Mouse (Mus musculus) limb, embryonic 10.5 days (tissue): ENCODE data around the gene Eif2d. TPM values are rescaled to one million over a fixed set of nuclear protein-coding genes. Genes with fewer than 3 reads are reported as not detected.
"Not testable (repeated sequence)": the region's sequence is repeated elsewhere in the genome, so short reads cannot be mapped to it uniquely, and the experiment has no call there.

Experiments used
- DNase-seq: peaks from one replicate; pipeline ENCODE4 v3.0.0-alpha.2; 2017; ENCODE audit warnings: low spot score
- H3K27ac ChIP-seq: fragments of 300-500 bp; sonication (generic); 2 replicates; pipeline ENCODE4 v1.5.1; 2016; ENCODE audit warnings: mild to moderate bottlenecking
- H3K27me3 ChIP-seq: fragments of 300-500 bp; sonication (generic); 2 replicates; pipeline ENCODE4 v1.6.1; 2016; ENCODE audit warnings: low read depth, mild to moderate bottlenecking; ENCODE audit not compliant: poor library complexity, severe bottlenecking
- H3K36me3 ChIP-seq: fragments of 300-500 bp; sonication (generic); 2 replicates; pipeline ENCODE4 v1.6.1; 2016; ENCODE audit warnings: mild to moderate bottlenecking, moderate library complexity
- H3K4me1 ChIP-seq: fragments of 300-500 bp; sonication (generic); 2 replicates; pipeline ENCODE4 v1.6.1; 2016
- H3K4me3 ChIP-seq: fragments of 300-500 bp; sonication (generic); 2 replicates; pipeline ENCODE4 v1.5.1; 2016; ENCODE audit warnings: mild to moderate bottlenecking, moderate library complexity
- H3K9me3 ChIP-seq: fragments of 300-500 bp; sonication (generic); replicated peaks from 2 replicates; pipeline ENCODE4 v1.6.1; 2016; ENCODE audit warnings: mild to moderate bottlenecking
- WGBS: fragments of 180-500 bp; shearing (Covaris S2); methylation state at CpG from one replicate; pipeline ENCODE4 v1.1.7; 2016; 5-methylcytosine and 5-hydroxymethylcytosine counted together
- polyA plus RNA-seq: library from polyadenylated mRNA; unstranded; fragments of >200 nt; fragmentation: Nextera tagmentation; extraction: Ambion mirVana; gene quantifications from 2 replicates; pipeline ENCODE4 v1.2.1, GENCODE M21; 2016

Gene Eif2d
- polyA plus RNA-seq, 1 experiment from 2014 or later = 76.7 TPM

- Histone ChIP-seq H3K9me3 (no peaks in the 10 kb centered on the region), H3K4me1 (no peaks in the 10 kb centered on the region), H3K4me3 (no peak overlapping the region), H3K27me3 (no peaks in the 10 kb centered on the region), H3K36me3 (no peaks in the 10 kb centered on the region), H3K27ac (no peak overlapping the region)
- no peak for DNase-seq
- 87% methylated on average over 3 of the region's 3 CpGs for WGBS
Measured at GRCm38 (mm10) chr1:131146181-131146614, 6.8 kb upstream of the Eif2d start.

- 77% methylated on average over 1 of the region's 1 CpGs for WGBS
- DNase-seq = no peak
- Histone ChIP-seq H3K9me3 (no peaks in the 10 kb centered on the region), H3K4me1 (peaks cover 7% of the 10 kb centered on the region), H3K36me3 (no peaks in the 10 kb centered on the region), H3K27ac (no peak overlapping the region), H3K4me3 (no peak overlapping the region), H3K27me3 (no peaks in the 10 kb centered on the region)
Measured at GRCm38 (mm10) chr1:131149496-131149895, 3.5 kb upstream of the Eif2d start.

GRCm38 (mm10) chr1:131155456-131155855 lies 2.5 kb downstream of the Eif2d start:
- H3K9me3 ChIP-seq = no peaks in the 10 kb centered on the region
- no peak overlapping the region for H3K27ac ChIP-seq
- no peaks in the 10 kb centered on the region for H3K27me3 ChIP-seq
- peaks cover 33% of the 10 kb centered on the region for H3K36me3 ChIP-seq
- no peak overlapping the region for H3K4me3 ChIP-seq
- WGBS = 59% methylated on average over 2 of the region's 2 CpGs
- DNase-seq = peak; percentile 53
- peaks cover 7% of the 10 kb centered on the region for H3K4me1 ChIP-seq

DNA sequence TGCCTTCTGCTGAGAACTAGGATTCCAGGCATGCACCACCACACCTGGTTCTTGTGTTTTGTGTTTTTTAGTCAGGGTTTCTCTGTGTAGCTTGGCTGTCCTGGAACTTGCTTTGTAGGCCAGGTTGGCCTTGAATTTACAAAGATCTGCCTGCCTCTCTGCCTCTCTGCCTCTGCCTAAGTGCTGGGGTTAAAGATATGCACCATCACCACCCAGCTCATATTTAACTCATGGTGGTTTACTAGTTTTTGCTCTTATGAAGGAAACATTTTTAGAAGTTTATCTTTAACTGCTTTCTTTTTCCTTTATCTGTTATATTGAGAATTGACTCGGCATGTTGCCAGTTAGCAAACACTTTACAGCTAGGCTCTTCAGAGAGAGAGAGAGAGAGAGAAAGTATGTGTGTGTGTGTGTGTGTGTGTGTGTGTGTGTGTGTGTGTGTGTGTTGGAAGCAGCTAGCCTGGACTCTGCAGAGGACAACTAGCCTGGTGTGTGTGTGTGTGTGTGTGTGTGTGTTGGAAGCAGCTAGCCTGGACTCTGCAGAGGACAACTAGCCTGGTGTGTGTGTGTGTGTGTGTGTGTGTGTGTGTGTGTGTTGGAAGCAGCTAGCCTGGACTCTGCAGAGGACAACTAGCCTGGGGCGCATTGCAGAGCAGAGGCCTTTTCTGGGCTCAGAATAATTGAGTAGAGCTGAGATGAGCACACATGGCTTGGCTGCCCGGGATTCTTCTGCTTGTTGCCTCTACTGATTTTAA lies 6.8 kb downstream of the Eif2d start:
- H3K4me3 ChIP-seq, H3K9me3 ChIP-seq, H3K4me1 ChIP-seq, DNase-seq, H3K27me3 ChIP-seq, H3K27ac ChIP-seq: not testable (repeated sequence)
- WGBS = 93% methylated on average over 3 of the region's 3 CpGs
- H3K36me3 ChIP-seq = peaks cover 75% of the 10 kb centered on the region

DNA sequence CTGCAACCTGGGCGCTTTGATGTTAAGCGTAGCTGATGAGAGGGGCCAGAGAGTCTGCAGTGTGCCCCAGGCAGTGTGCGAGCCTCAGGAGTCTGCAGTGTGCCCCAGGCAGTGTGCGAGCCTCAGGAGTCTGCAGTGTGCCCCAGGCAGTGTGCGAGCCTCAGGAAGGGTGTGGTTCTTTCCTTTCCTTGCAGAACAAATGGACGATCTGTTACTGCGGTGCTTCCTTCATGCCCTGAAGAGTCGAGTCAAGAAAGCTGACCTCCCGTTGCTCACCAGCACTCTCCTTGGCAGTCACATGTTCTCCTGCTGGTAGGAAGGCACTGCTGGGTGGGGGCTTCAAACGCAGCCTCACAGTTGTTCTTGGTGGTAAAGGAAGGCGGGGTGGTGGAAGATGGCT lies 8.1 kb downstream of the Eif2d start:
- Histone ChIP-seq H3K4me3 (no peak overlapping the region), H3K27ac (no peak overlapping the region), H3K36me3 (peaks cover 83% of the 10 kb centered on the region), H3K4me1 (no peaks in the 10 kb centered on the region), H3K9me3 (no peaks in the 10 kb centered on the region), H3K27me3 (no peaks in the 10 kb centered on the region)
- no peak for DNase-seq
- 82% methylated on average over 11 of the region's 11 CpGs for WGBS

- H3K27ac ChIP-seq = no peak overlapping the region
- no peak for DNase-seq
- no peaks in the 10 kb centered on the region for H3K27me3 ChIP-seq
- 88% methylated on average over 6 of the region's 6 CpGs for WGBS
- H3K4me1 ChIP-seq = no peaks in the 10 kb centered on the region
- H3K9me3 ChIP-seq = no peaks in the 10 kb centered on the region
- no peak overlapping the region for H3K4me3 ChIP-seq
- peaks cover 98% of the 10 kb centered on the region for H3K36me3 ChIP-seq
Measured at GRCm38 (mm10) chr1:131164427-131164826, 11.4 kb downstream of the Eif2d start.

DNA sequence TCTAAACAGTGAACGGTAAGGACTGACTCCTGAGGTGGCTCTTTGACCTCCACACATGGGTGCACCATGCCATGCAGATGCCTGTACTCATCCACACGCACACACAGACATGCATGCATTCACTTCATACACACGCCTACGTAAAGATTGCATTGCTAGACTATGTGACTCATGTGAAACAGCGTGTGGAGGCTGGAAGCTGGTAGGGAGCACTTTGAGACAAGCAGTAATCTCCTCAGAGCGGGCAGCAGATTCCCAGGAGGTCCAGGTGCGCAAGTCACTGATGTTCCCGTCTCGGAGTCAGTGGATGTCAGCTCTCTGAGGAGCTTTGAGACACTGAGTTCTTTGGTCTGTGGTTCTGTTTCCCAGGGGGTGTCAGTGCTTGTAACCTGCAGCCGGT lies 14.6 kb downstream of the Eif2d start:
- DNase-seq = no peak
- Histone ChIP-seq H3K27me3 (no peaks in the 10 kb centered on the region), H3K9me3 (no peaks in the 10 kb centered on the region), H3K27ac (no peak overlapping the region), H3K4me3 (no peak overlapping the region), H3K4me1 (no peaks in the 10 kb centered on the region), H3K36me3 (peaks cover 100% of the 10 kb centered on the region)
- WGBS = 95% methylated on average over 10 of the region's 10 CpGs

GRCm38 (mm10) chr1:131173001-131173400 lies 20.0 kb downstream of the Eif2d start:
- peaks cover 100% of the 10 kb centered on the region for H3K36me3 ChIP-seq
- no peaks in the 10 kb centered on the region for H3K27me3 ChIP-seq
- no peak overlapping the region for H3K4me3 ChIP-seq
- 86% methylated on average over 7 of the region's 7 CpGs for WGBS
- no peaks in the 10 kb centered on the region for H3K9me3 ChIP-seq
- H3K4me1 ChIP-seq = no peaks in the 10 kb centered on the region
- H3K27ac ChIP-seq = no peak overlapping the region
- DNase-seq = no peak

GRCm38 (mm10) chr1:131173809-131174208 lies 20.8 kb downstream of the Eif2d start:
- no peaks in the 10 kb centered on the region for H3K9me3 ChIP-seq
- no peak for DNase-seq
- WGBS = 92% methylated on average over 6 of the region's 6 CpGs
- no peaks in the 10 kb centered on the region for H3K4me1 ChIP-seq
- H3K36me3 ChIP-seq = peaks cover 100% of the 10 kb centered on the region
- no peak overlapping the region for H3K27ac ChIP-seq
- H3K4me3 ChIP-seq = no peak overlapping the region
- H3K27me3 ChIP-seq = no peaks in the 10 kb centered on the region

DNA sequence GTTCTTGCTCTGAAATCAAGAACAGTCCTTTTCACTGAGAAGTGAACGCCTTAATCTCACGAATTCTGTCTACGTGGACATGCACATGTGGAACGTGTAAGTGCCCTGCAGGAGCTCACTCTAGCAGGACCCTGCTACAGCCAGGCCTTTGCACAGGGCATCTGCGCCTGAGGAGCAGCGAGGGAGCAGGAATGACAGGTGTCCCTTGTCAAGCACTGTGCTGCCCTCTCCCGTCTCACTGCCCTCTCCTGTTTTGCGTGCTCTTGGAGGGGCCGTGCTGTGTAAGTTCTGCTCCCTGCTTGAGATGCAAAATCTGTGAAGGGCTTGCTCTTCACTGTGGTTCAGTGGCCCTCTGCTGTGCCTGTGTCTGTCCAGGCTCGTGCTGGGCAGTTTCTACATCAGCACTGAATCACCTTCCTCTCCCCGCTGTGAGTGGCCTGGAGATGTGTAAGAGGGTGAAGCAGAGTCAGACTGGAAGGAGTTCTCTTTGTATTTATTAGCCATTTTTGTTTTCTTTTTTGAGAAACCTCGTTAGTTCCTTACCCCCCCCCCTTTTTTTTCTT lies 21.4 kb downstream of the Eif2d start:
- no peaks in the 10 kb centered on the region for H3K9me3 ChIP-seq
- H3K36me3 ChIP-seq = peaks cover 97% of the 10 kb centered on the region
- H3K4me1 ChIP-seq = no peaks in the 10 kb centered on the region
- DNase-seq = no peak
- H3K27ac ChIP-seq = no peak overlapping the region
- no peak overlapping the region for H3K4me3 ChIP-seq
- 92% methylated on average over 12 of the region's 12 CpGs for WGBS
- no peaks in the 10 kb centered on the region for H3K27me3 ChIP-seq

- no peaks in the 10 kb centered on the region for H3K27me3 ChIP-seq
- 93% methylated on average over 1 of the region's 1 CpGs for WGBS
- no peaks in the 10 kb centered on the region for H3K9me3 ChIP-seq
- no peak overlapping the region for H3K27ac ChIP-seq
- H3K4me1 ChIP-seq = no peaks in the 10 kb centered on the region
- DNase-seq = no peak
- H3K36me3 ChIP-seq = peaks cover 97% of the 10 kb centered on the region
- no peak overlapping the region for H3K4me3 ChIP-seq
Measured at GRCm38 (mm10) chr1:131175189-131175588, 22.2 kb downstream of the Eif2d start.

DNA sequence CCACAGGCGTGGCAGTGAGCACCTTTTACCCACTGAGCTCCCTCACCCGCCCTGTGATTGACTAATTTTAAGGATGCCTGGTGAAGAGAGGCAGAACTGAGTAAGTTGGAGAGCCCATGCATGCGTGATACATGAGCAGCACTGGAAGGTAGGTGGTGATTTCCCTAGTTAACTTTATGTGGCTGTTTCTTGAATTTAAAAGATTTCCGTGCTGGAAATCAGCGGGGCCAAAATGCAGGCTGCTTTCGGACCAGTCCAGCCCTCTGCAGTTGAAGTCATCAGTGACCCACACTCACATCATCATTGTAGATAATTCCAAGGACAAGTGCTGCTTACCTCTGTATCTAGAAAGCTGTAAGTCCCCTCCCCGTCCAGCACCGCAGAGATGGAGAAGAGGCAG lies 22.8 kb downstream of the Eif2d start:
- H3K36me3 ChIP-seq = peaks cover 97% of the 10 kb centered on the region
- DNase-seq = no peak
- H3K4me3 ChIP-seq = no peak overlapping the region
- no peaks in the 10 kb centered on the region for H3K27me3 ChIP-seq
- no peak overlapping the region for H3K27ac ChIP-seq
- no peaks in the 10 kb centered on the region for H3K9me3 ChIP-seq
- H3K4me1 ChIP-seq = no peaks in the 10 kb centered on the region
- 94% methylated on average over 8 of the region's 8 CpGs for WGBS

DNA sequence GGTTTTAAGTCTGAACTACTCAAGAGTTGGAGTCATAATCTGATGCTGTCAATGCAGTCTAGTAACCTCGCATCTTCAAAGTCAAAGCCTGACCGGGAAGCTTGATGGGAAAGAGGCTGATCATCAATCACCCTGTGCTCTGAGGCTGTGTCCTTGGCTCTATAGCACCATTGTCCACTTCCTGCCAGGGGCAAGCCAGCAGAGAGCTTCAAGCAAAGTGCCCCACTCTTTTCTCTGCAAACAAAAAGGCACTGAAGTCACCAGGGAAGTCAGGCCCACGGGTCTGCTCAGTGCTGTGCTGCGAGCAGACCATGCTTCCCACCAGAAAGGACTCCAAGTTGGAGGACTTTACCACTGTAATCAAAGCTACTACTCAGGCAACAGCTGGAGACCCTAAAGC lies 24.3 kb downstream of the Eif2d start:
- peaks cover 85% of the 10 kb centered on the region for H3K36me3 ChIP-seq
- no peaks in the 10 kb centered on the region for H3K9me3 ChIP-seq
- WGBS = 88% methylated on average over 4 of the region's 4 CpGs
- no peaks in the 10 kb centered on the region for H3K27me3 ChIP-seq
- no peak overlapping the region for H3K4me3 ChIP-seq
- H3K4me1 ChIP-seq = no peaks in the 10 kb centered on the region
- no peak for DNase-seq
- no peak overlapping the region for H3K27ac ChIP-seq
